Comparison of ENCODE assay signal across 8 mouse cellular contexts in the genomic region with DNA sequence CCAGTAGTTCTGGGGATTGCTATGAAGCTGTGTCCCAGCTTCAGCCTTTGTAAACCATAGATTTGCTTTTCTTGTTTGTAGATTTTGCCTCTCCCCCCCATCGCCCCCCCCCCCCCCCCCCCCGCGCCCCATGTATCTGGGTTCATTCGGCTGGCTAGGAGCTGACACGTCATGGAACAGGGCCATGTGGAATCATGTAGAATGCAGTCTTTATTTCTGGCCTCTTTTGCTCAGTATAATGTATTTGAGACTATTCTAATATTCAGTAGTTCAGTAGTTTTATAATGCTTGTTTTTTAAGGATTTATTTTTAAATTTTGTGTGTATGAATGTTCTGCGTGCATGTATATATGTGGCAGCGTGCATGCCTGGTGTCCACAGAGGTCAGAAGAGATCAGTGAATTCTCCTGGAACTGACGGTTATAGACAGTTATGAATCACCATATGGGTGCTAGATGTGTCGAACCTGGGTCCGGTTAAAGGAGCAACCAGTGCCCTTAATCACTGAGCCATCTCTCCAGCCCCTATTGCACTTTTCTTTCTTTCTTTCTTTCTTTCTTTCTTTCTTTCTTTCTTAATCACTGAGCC. TPM values are rescaled to one million over a fixed set of nuclear protein-coding genes. Genes with fewer than 3 reads are reported as not detected.
A peak's percentile ranks its signal among the peaks of the same experiment; 100 is the strongest.
DNase-seq lines count a peak whose midpoint lies in the region; ATAC-seq and TF ChIP-seq lines count a peak whose summit lies in the region.

No protein-coding gene starts in this region.

- WGBS in heart, embryonic 11.5 days (ENCODE audit: insufficient replicate concordance) = 50% methylated on average over 9 of the region's 10 CpGs
- WGBS in forebrain, embryonic 14.5 days = 41% methylated on average over 10 of the region's 10 CpGs
- WGBS in liver, embryonic 16.5 days (ENCODE audit: insufficient replicate concordance) = 44% methylated on average over 7 of the region's 10 CpGs

- TF ChIP-seq CTCF in C2C12 (IDR thresholded peaks at IDR 0.05; ENCODE audit: control insufficient read depth, insufficient read depth, insufficient read length) = no peak

- no peak overlapping the region; the same call in 1 of the 2 replicates for H3K27ac ChIP-seq in heart, embryonic 11.5 days (ENCODE audit: low read depth, low read length)
- H3K27ac ChIP-seq in forebrain, embryonic 14.5 days (ENCODE audit: low read depth, low read length) = no peak overlapping the region
- H3K27ac ChIP-seq in liver, embryonic 16.5 days (ENCODE audit: low read length) = peak overlapping the region; percentile 93

- H3K79me2 ChIP-seq in C2C12 (ENCODE audit: control insufficient read depth, insufficient read depth) = peaks cover 45% of the 10 kb centered on the region

- peak overlapping the region; percentile 75 for H3K4me3 ChIP-seq in heart, embryonic 11.5 days (ENCODE audit: low read depth, low read length)
- H3K4me3 ChIP-seq in C2C12 (ENCODE audit: insufficient read depth, poor library complexity, severe bottlenecking) = peak overlapping the region; percentile 47
- peak overlapping the region; percentile 65 for H3K4me3 ChIP-seq in forebrain, embryonic 14.5 days (ENCODE audit: low read depth, low read length)
- H3K4me3 ChIP-seq in liver, embryonic 16.5 days (ENCODE audit: low read depth, low read length) = peak overlapping the region; percentile 93

- no peak; the same call in 1 of the 2 replicates for ATAC-seq in heart, embryonic 11.5 days (replicated peaks; ENCODE audit: insufficient number of reproducible peaks, low FRiP score, low TSS enrichment)
- ATAC-seq in forebrain, embryonic 14.5 days = no peak
- ATAC-seq in liver, embryonic 16.5 days (ENCODE audit: low read depth) = no peak

- no peak overlapping the region for H3ac ChIP-seq in C2C12 (ENCODE audit: control insufficient read depth, insufficient read length, low read depth)

- H3K9me3 ChIP-seq in heart, embryonic 11.5 days (replicated peaks; ENCODE audit: control insufficient read depth, low read length) = no peaks in the 10 kb centered on the region
- no peaks in the 10 kb centered on the region for H3K9me3 ChIP-seq in forebrain, embryonic 14.5 days (replicated peaks; ENCODE audit: control insufficient read depth, low read length)
- H3K9me3 ChIP-seq in liver, embryonic 16.5 days (replicated peaks; ENCODE audit: control insufficient read depth, low read length) = no peaks in the 10 kb centered on the region

- H3K27me3 ChIP-seq in heart, embryonic 11.5 days (ENCODE audit: control insufficient read depth, insufficient read depth, low read length) = no peaks in the 10 kb centered on the region
- H3K27me3 ChIP-seq in C2C12 (ENCODE audit: control insufficient read depth, insufficient read depth, insufficient read length) = no peaks in the 10 kb centered on the region
- no peaks in the 10 kb centered on the region for H3K27me3 ChIP-seq in forebrain, embryonic 14.5 days (replicated peaks; ENCODE audit: control insufficient read depth, insufficient read depth, low read length)
- no peaks in the 10 kb centered on the region for H3K27me3 ChIP-seq in liver, embryonic 16.5 days (ENCODE audit: control insufficient read depth, insufficient read depth, low read depth, low read length)

- H3K4me1 ChIP-seq in heart, embryonic 11.5 days (ENCODE audit: control insufficient read depth, insufficient read depth, low read length) = no peaks in the 10 kb centered on the region
- no peaks in the 10 kb centered on the region for H3K4me1 ChIP-seq in forebrain, embryonic 14.5 days (ENCODE audit: control insufficient read depth, insufficient read depth, low read length)
- H3K4me1 ChIP-seq in liver, embryonic 16.5 days (ENCODE audit: control insufficient read depth, low read depth, low read length) = peaks cover 8% of the 10 kb centered on the region

- DNase-seq in heart, adult 11 months = no peak
- DNase-seq in forebrain, embryonic 14.5 days (ENCODE audit: low spot score) = peak; percentile 1
- DNase-seq in layer of hippocampus, postnatal 14 days (ENCODE audit: low spot score in 2 of 2) = no peak
- DNase-seq in retina, postnatal 1 day = no peak
- no peak for DNase-seq in left cerebral cortex, postnatal 14 days (ENCODE audit: low spot score in 2 of 2)

- H3K4me2 ChIP-seq in heart, embryonic 11.5 days = peak overlapping the region; percentile 79
- H3K4me2 ChIP-seq in forebrain, embryonic 14.5 days (ENCODE audit: low read length) = peak overlapping the region; percentile 58
- peak overlapping the region; percentile 73 for H3K4me2 ChIP-seq in liver, embryonic 16.5 days (ENCODE audit: low read depth, low read length)

- intact Hi-C loops in left cerebral cortex, postnatal 14 days (cut with DNase I) = no loop called here

- H3K36me3 ChIP-seq in heart, embryonic 11.5 days (ENCODE audit: control insufficient read depth, insufficient read depth, low read length) = no peaks in the 10 kb centered on the region
- H3K36me3 ChIP-seq in C2C12 (ENCODE audit: control insufficient read depth, insufficient read depth) = peaks cover 17% of the 10 kb centered on the region
- peaks cover under 1% of the 10 kb centered on the region; the same call in 1 of the 2 replicates for H3K36me3 ChIP-seq in forebrain, embryonic 14.5 days (ENCODE audit: control insufficient read depth, insufficient read depth, low read length)
- no peaks in the 10 kb centered on the region for H3K36me3 ChIP-seq in liver, embryonic 16.5 days (ENCODE audit: control insufficient read depth, insufficient read depth)

- peak overlapping the region; percentile 78 for H3K9ac ChIP-seq in heart, embryonic 11.5 days (ENCODE audit: low read depth, low read length)
- peak overlapping the region; percentile 74; the same call in 1 of the 2 replicates for H3K9ac ChIP-seq in forebrain, embryonic 14.5 days (ENCODE audit: low read length)
- H3K9ac ChIP-seq in liver, embryonic 16.5 days (ENCODE audit: low read depth, low read length) = peak overlapping the region; percentile 81

- peaks cover 18% of the 10 kb centered on the region for H3K79me3 ChIP-seq in C2C12 (ENCODE audit: low read depth)

TF ChIP-seq in C2C12, 6 proteins besides CTCF, POLR2A, EP300 and RAD21:
- no peak for TF ChIP-seq MAX (IDR thresholded peaks at IDR 0.05)
TF ChIP-seq in C2C12: peak in this region for 0.

RNA-seq across cellular contexts. Expression of gene Gins1, which starts 5.2 kb away (rescaled TPM):
- 37.8 and 39.0 TPM in 2 replicates for polyA plus RNA-seq in heart, embryonic 11.5 days (2014; fragmentation: Nextera tagmentation; extraction: Ambion mirVana)
- 31.3 TPM for polyA plus RNA-seq in C2C12 (2012; fragmentation: generic; extraction: Trizol)
- 36.8 and 50.3 TPM in 2 replicates for polyA plus RNA-seq in forebrain, embryonic 14.5 days (2014; fragmentation: Nextera tagmentation; extraction: Ambion mirVana)
- polyA plus RNA-seq in liver, embryonic 16.5 days (2015; fragmentation: Nextera tagmentation; extraction: Ambion mirVana) = 24.4 and 29.1 TPM in 2 replicates
- 1 to 10 TPM; 1.9 to 4.7 TPM for total RNA-seq in layer of hippocampus, postnatal 14 days (2021)
- total RNA-seq in left cerebral cortex, postnatal 14 days (2021) = 1 to 10 TPM; 1.5 to 2.1 TPM

RNA-seq across cellular contexts. Expression of gene Abhd12, which starts 5.8 kb away (rescaled TPM):
- polyA plus RNA-seq in heart, embryonic 11.5 days (2014; fragmentation: Nextera tagmentation; extraction: Ambion mirVana) = 44.9 and 49.2 TPM in 2 replicates
- polyA plus RNA-seq in C2C12 (2012; fragmentation: generic; extraction: Trizol) = 62.7 TPM
- 89.8 and 100 TPM in 2 replicates for polyA plus RNA-seq in forebrain, embryonic 14.5 days (2014; fragmentation: Nextera tagmentation; extraction: Ambion mirVana)
- 18.3 and 19.0 TPM in 2 replicates for polyA plus RNA-seq in liver, embryonic 16.5 days (2015; fragmentation: Nextera tagmentation; extraction: Ambion mirVana)
- total RNA-seq in layer of hippocampus, postnatal 14 days (2021) = 100 to 1,000 TPM; 239 to 243 TPM
- total RNA-seq in left cerebral cortex, postnatal 14 days (2021) = 100 to 1,000 TPM; 241 to 246 TPM
